Mouse (Mus musculus): ENCODE data around the gene Zc3h14. TPM values are rescaled to one million over a fixed set of nuclear protein-coding genes. Genes with fewer than 3 reads are reported as not detected.

Gene Zc3h14
- total RNA-seq (2012; rRNA removed) (74.9 and 80.1 TPM in 2 replicates), polyA plus RNA-seq (2012; ENCODE audit: insufficient read depth in 1 of 2, insufficient read length in 2 of 2, low read depth in 1 of 2, low replicate concordance in 2 of 2, missing spikeins in 1 of 2) (100 to 1,000 TPM in 1 of 2 experiments, 10 to 100 TPM in 1; 88.5 to 429 TPM)

GRCm38 (mm10) chr12:98746746-98747379, at the start of gene Zc3h14:
Gene Zc3h14 (plus strand): TSS chr12:98746964.
- Histone ChIP-seq H3K36me3 (ENCODE audit: control insufficient read depth in 1 of 2, insufficient read depth in 2 of 2, low read length in 2 of 2) (peaks cover 2 to 26% of the 10 kb centered on the region in 2 experiments; a peak in 3 of 4 replicates), H3K4me1 (ENCODE audit: control insufficient read depth in 1 of 2, insufficient read depth in 2 of 2, low read length in 2 of 2) (peaks cover 2 to 6% of the 10 kb centered on the region in 2 experiments; a peak in 2 of 4 replicates), H3K79me2 (ENCODE audit: control insufficient read depth, insufficient read depth, low read length, poor library complexity) (peaks cover 44% of the 10 kb centered on the region), H3K9ac (ENCODE audit: control insufficient read depth, low read depth, low read length, poor library complexity, severe bottlenecking) (peak within 1 kb of the TSS; percentile 96), H3K27ac (ENCODE audit: control insufficient read depth, low read depth, low read length) (peak within 1 kb of the TSS; percentile 68), H3K9me3 (replicated peaks; ENCODE audit: insufficient read depth, low read length) (no peaks in the 10 kb centered on the region), H3K27me3 (ENCODE audit: control insufficient read depth in 1 of 2, insufficient read depth in 2 of 2, low read length in 2 of 2) (peaks cover 0 to 2% of the 10 kb centered on the region in 2 experiments; a peak in 1 of 4 replicates), H3K4me3 (ENCODE audit: control insufficient read depth in 1 of 2, insufficient read depth in 1 of 2, low read depth in 2 of 2, low read length in 2 of 2) (peak within 1 kb of the TSS; percentile 84 to 87)
- DNase-seq (ENCODE audit: low read depth, low spot score): peak; percentile 94
- 0 out of 2 replicates have a peak, but pooled peaks have one; percentile 49 for TF ChIP-seq ELF1 (IDR thresholded peaks at IDR 0.05; ENCODE audit: low read depth, low read length)
- TF ChIP-seq SIN3A (IDR thresholded peaks at IDR 0.05; ENCODE audit: low read length): peak; percentile 78
- TF ChIP-seq UBTF (IDR thresholded peaks at IDR 0.05; ENCODE audit: borderline replicate concordance, insufficient read depth, low read depth, low read length): 0 out of 2 replicates have a peak, but pooled peaks have one; percentile 62
- no peak for TF ChIP-seq CHD2 (IDR thresholded peaks at IDR 0.05; ENCODE audit: low read length)
- TF ChIP-seq GABPA (IDR thresholded peaks at IDR 0.05; ENCODE audit: low read depth, low read length): no peak
- no peak for TF ChIP-seq RAD21 (IDR thresholded peaks at IDR 0.05; ENCODE audit: low read depth, low read length)
- no peak for TF ChIP-seq POLR2AphosphoS2 (IDR thresholded peaks at IDR 0.05; ENCODE audit: low read length)
- 0 out of 2 replicates have a peak, but pooled peaks have one; percentile 18 for TF ChIP-seq ETS1 (IDR thresholded peaks at IDR 0.05; ENCODE audit: low read depth, low read length)
- TF ChIP-seq E2F4 (IDR thresholded peaks at IDR 0.05; ENCODE audit: borderline replicate concordance, low read depth, low read length): no peak
- TF ChIP-seq MXI1 (IDR thresholded peaks at IDR 0.05; ENCODE audit: low read depth, low read length): peak; percentile 68; the same call in 1 of the 2 replicates
- TF ChIP-seq KAT2A (conservative IDR thresholded peaks at IDR 0.05; ENCODE audit: low read depth, low read length): peak; percentile 42; the same call in 1 of the 2 replicates
- no peak for TF ChIP-seq GATA1 (IDR thresholded peaks at IDR 0.05; ENCODE audit: low read depth, low read length)
- TF ChIP-seq SMC3 (IDR thresholded peaks at IDR 0.05; ENCODE audit: low read depth, low read length): no peak
- TF ChIP-seq ZKSCAN1 (IDR thresholded peaks at IDR 0.05; ENCODE audit: low read depth, low read length): no peak
- no peak for TF ChIP-seq BHLHE40 (IDR thresholded peaks at IDR 0.05; ENCODE audit: borderline replicate concordance, low read depth, low read length)
- peak; percentile 93 for TF ChIP-seq NRF1 (IDR thresholded peaks at IDR 0.05; ENCODE audit: insufficient read depth, low read depth, low read length, poor library complexity, severe bottlenecking)
- no peak for TF ChIP-seq TAL1 (IDR thresholded peaks at IDR 0.05; ENCODE audit: low read length)
- TF ChIP-seq JUND (IDR thresholded peaks at IDR 0.05; ENCODE audit: low read depth, low read length): no peak
- TF ChIP-seq MAX (IDR thresholded peaks at IDR 0.05; ENCODE audit: low read length): peak; percentile 57; the same call in 1 of the 2 replicates
- TF ChIP-seq MYB (IDR thresholded peaks at IDR 0.05; ENCODE audit: low read depth, low read length): no peak
- TF ChIP-seq CTCF (IDR thresholded peaks at IDR 0.05 in 2 of 3, conservative IDR thresholded peaks at IDR 0.05 in 1 of 3; ENCODE audit: control insufficient read depth in 1 of 3, insufficient read depth in 1 of 3, low read depth in 2 of 3, low read length in 3 of 3, poor library complexity in 1 of 3, severe bottlenecking in 1 of 3): peak in 2 of 3 experiments; percentile 73 to 80; a peak in 5 of 6 replicates
- TF ChIP-seq POLR2AphosphoS5 (IDR thresholded peaks at IDR 0.05; ENCODE audit: borderline replicate concordance, low read depth, low read length): no peak
- TF ChIP-seq CHD1 (IDR thresholded peaks at IDR 0.05; ENCODE audit: low read depth, low read length): no peak
- TF ChIP-seq MAFK (IDR thresholded peaks at IDR 0.05; ENCODE audit: borderline replicate concordance, low read depth, low read length): no peak
- TF ChIP-seq USF2 (IDR thresholded peaks at IDR 0.05; ENCODE audit: borderline replicate concordance in 1 of 2, insufficient read depth in 1 of 2, low read depth in 1 of 2, low read length in 2 of 2): no peak
- peak; percentile 66 for TF ChIP-seq NELFE (IDR thresholded peaks at IDR 0.05; ENCODE audit: low read depth, low read length)
- no peak for TF ChIP-seq EP300 (IDR thresholded peaks at IDR 0.05; ENCODE audit: low read depth in 1 of 2, low read length in 2 of 2)
- TF ChIP-seq USF1 (IDR thresholded peaks at IDR 0.05; ENCODE audit: low read depth, low read length): 0 out of 2 replicates have a peak, but pooled peaks have one; percentile 40
- no peak for TF ChIP-seq ZMIZ1 (IDR thresholded peaks at IDR 0.05; ENCODE audit: low read depth, low read length)
- peak; percentile 24; the same call in 1 of the 2 replicates for TF ChIP-seq MYC (IDR thresholded peaks at IDR 0.05; ENCODE audit: low read depth, low read length)
- no peak for TF ChIP-seq TBP (IDR thresholded peaks at IDR 0.05; ENCODE audit: low read depth, low read length)
- no peak for TF ChIP-seq ZNF384 (IDR thresholded peaks at IDR 0.05; ENCODE audit: low read depth, low read length)
- 0 out of 2 replicates have a peak, but pooled peaks have one; percentile 27 for TF ChIP-seq MAZ (IDR thresholded peaks at IDR 0.05; ENCODE audit: low read depth, low read length)
- no peak for TF ChIP-seq RCOR1 (IDR thresholded peaks at IDR 0.05; ENCODE audit: low read depth, low read length)
- TF ChIP-seq ZC3H11A (IDR thresholded peaks at IDR 0.05; ENCODE audit: low read depth, low read length): no peak
